ENCODE assay signal across 8 mouse cellular contexts in genomic region chr8:96230412-96230811, GRCm38 (mm10).
DNase-seq lines count a peak whose midpoint lies in the region; ATAC-seq and TF ChIP-seq lines count a peak whose summit lies in the region.

No protein-coding gene starts in this region.

- H3K4me1 ChIP-seq in hindbrain, embryonic 11.5 days (replicated peaks; ENCODE audit: control insufficient read depth, insufficient read depth, low read length), result no peaks in the 10 kb centered on the region
- no peaks in the 10 kb centered on the region for H3K4me1 ChIP-seq in hindbrain, embryonic 12.5 days
- no peaks in the 10 kb centered on the region for H3K4me1 ChIP-seq in MEL (ENCODE audit: control insufficient read depth in 1 of 2, insufficient read depth in 2 of 2, low read length in 2 of 2)
- no peaks in the 10 kb centered on the region for H3K4me1 ChIP-seq in kidney, postnatal 0 days (replicated peaks; ENCODE audit: insufficient read depth, low read length)
- no peaks in the 10 kb centered on the region for H3K4me1 ChIP-seq in neural tube, embryonic 11.5 days (ENCODE audit: control insufficient read depth, insufficient read depth, low read length)

- H3K27ac ChIP-seq in hindbrain, embryonic 11.5 days (ENCODE audit: low read depth, low read length), result no peak overlapping the region
- no peak overlapping the region for H3K27ac ChIP-seq in hindbrain, embryonic 12.5 days
- no peak overlapping the region for H3K27ac ChIP-seq in MEL (ENCODE audit: control insufficient read depth, low read depth, low read length)
- H3K27ac ChIP-seq in kidney, postnatal 0 days, result no peak overlapping the region
- H3K27ac ChIP-seq in neural tube, embryonic 11.5 days (ENCODE audit: low read depth, low read length), result no peak overlapping the region

- no peak for ATAC-seq in hindbrain, embryonic 11.5 days (ENCODE audit: low FRiP score)
- ATAC-seq in hindbrain, embryonic 12.5 days (ENCODE audit: low FRiP score), result no peak
- ATAC-seq in kidney, postnatal 0 days (replicated peaks; ENCODE audit: low FRiP score, low read depth), result no peak
- no peak for ATAC-seq in neural tube, embryonic 11.5 days (ENCODE audit: insufficient read depth, low FRiP score, low TSS enrichment)

- no peak overlapping the region for H3K9ac ChIP-seq in hindbrain, embryonic 11.5 days (ENCODE audit: low read depth, low read length)
- no peak overlapping the region for H3K9ac ChIP-seq in hindbrain, embryonic 12.5 days
- H3K9ac ChIP-seq in MEL (ENCODE audit: control insufficient read depth, low read depth, low read length, poor library complexity, severe bottlenecking), result no peak overlapping the region
- no peak overlapping the region for H3K9ac ChIP-seq in kidney, postnatal 0 days (ENCODE audit: low read depth, low read length)
- no peak overlapping the region for H3K9ac ChIP-seq in neural tube, embryonic 11.5 days (ENCODE audit: low read length)

- H3K9me3 ChIP-seq in hindbrain, embryonic 11.5 days (ENCODE audit: control insufficient read depth, low read length), result no peaks in the 10 kb centered on the region
- no peaks in the 10 kb centered on the region for H3K9me3 ChIP-seq in hindbrain, embryonic 12.5 days (replicated peaks)
- no peaks in the 10 kb centered on the region for H3K9me3 ChIP-seq in MEL (replicated peaks; ENCODE audit: insufficient read depth, low read length)
- H3K9me3 ChIP-seq in kidney, postnatal 0 days (replicated peaks; ENCODE audit: low read length), result no peaks in the 10 kb centered on the region
- H3K9me3 ChIP-seq in neural tube, embryonic 11.5 days (ENCODE audit: control insufficient read depth, low read length), result no peaks in the 10 kb centered on the region

- no peak for TF ChIP-seq POLR2A in MEL (IDR thresholded peaks at IDR 0.05; ENCODE audit: control insufficient read depth in 1 of 2, insufficient read depth in 1 of 2, low read depth in 1 of 2, low read length in 2 of 2, poor library complexity in 1 of 2)

- WGBS in hindbrain, embryonic 11.5 days, result 41% methylated on average over 4 of the region's 4 CpGs
- WGBS in hindbrain, embryonic 12.5 days, result 36% methylated on average over 4 of the region's 4 CpGs
- 37% methylated on average over 4 of the region's 4 CpGs for WGBS in kidney, postnatal 0 days
- WGBS in neural tube, embryonic 11.5 days, result 35% methylated on average over 4 of the region's 4 CpGs

- TF ChIP-seq CTCF in MEL (IDR thresholded peaks at IDR 0.05 in 2 of 3, conservative IDR thresholded peaks at IDR 0.05 in 1 of 3; ENCODE audit: control insufficient read depth in 1 of 3, insufficient read depth in 1 of 3, low read depth in 2 of 3, low read length in 3 of 3, poor library complexity in 1 of 3, severe bottlenecking in 1 of 3), result peak; percentile 34 to 57 (median 48)
- peak; percentile 71 for TF ChIP-seq CTCF in kidney, postnatal 0 days (IDR thresholded peaks at IDR 0.05; ENCODE audit: low read depth)

- no peaks in the 10 kb centered on the region for H3K79me2 ChIP-seq in MEL (ENCODE audit: control insufficient read depth, insufficient read depth, low read length, poor library complexity)

- H3K4me2 ChIP-seq in hindbrain, embryonic 11.5 days (replicated peaks; ENCODE audit: low read depth, low read length), result no peak overlapping the region
- no peak overlapping the region for H3K4me2 ChIP-seq in hindbrain, embryonic 12.5 days (replicated peaks)
- H3K4me2 ChIP-seq in kidney, postnatal 0 days (ENCODE audit: low read length), result no peak overlapping the region
- H3K4me2 ChIP-seq in neural tube, embryonic 11.5 days (ENCODE audit: low read depth), result no peak overlapping the region

- H3K27me3 ChIP-seq in hindbrain, embryonic 11.5 days (ENCODE audit: control insufficient read depth, insufficient read depth, low read length), result no peaks in the 10 kb centered on the region
- no peaks in the 10 kb centered on the region for H3K27me3 ChIP-seq in hindbrain, embryonic 12.5 days
- no peaks in the 10 kb centered on the region for H3K27me3 ChIP-seq in MEL (ENCODE audit: control insufficient read depth in 1 of 2, insufficient read depth in 2 of 2, low read length in 2 of 2)
- no peaks in the 10 kb centered on the region for H3K27me3 ChIP-seq in kidney, postnatal 0 days (ENCODE audit: insufficient read depth, low read length)
- H3K27me3 ChIP-seq in neural tube, embryonic 11.5 days (ENCODE audit: control insufficient read depth, insufficient read depth, low read length), result no peaks in the 10 kb centered on the region

- TF ChIP-seq EP300 in MEL (IDR thresholded peaks at IDR 0.05; ENCODE audit: low read depth in 1 of 2, low read length in 2 of 2), result no peak

- H3K36me3 ChIP-seq in hindbrain, embryonic 11.5 days (ENCODE audit: control insufficient read depth, insufficient read depth, low read length), result no peaks in the 10 kb centered on the region
- H3K36me3 ChIP-seq in hindbrain, embryonic 12.5 days, result no peaks in the 10 kb centered on the region
- no peaks in the 10 kb centered on the region for H3K36me3 ChIP-seq in MEL (ENCODE audit: control insufficient read depth in 1 of 2, insufficient read depth in 2 of 2, low read length in 2 of 2)
- no peaks in the 10 kb centered on the region for H3K36me3 ChIP-seq in kidney, postnatal 0 days (ENCODE audit: insufficient read depth, low read length)
- H3K36me3 ChIP-seq in neural tube, embryonic 11.5 days (ENCODE audit: control insufficient read depth, insufficient read depth, low read length), result no peaks in the 10 kb centered on the region

- DNase-seq in hindbrain, embryonic 11.5 days (ENCODE audit: low spot score), result peak; percentile 65
- DNase-seq in MEL (ENCODE audit: low read depth, low spot score), result peak; percentile 41
- peak; percentile 80 to 83 for DNase-seq in cerebellum, postnatal 14 days
- peak; percentile 54 for DNase-seq in kidney, postnatal 0 days (ENCODE audit: low spot score)
- DNase-seq in neural tube, embryonic 11.5 days (ENCODE audit: low spot score), result peak; percentile 18
- DNase-seq in spleen, postnatal 4 days (ENCODE audit: low spot score in 2 of 2), result no peak
- no peak for DNase-seq in spleen, adult 18-20 months

- H3K4me3 ChIP-seq in hindbrain, embryonic 11.5 days (ENCODE audit: low read depth, low read length), result no peak overlapping the region
- H3K4me3 ChIP-seq in hindbrain, embryonic 12.5 days, result no peak overlapping the region
- H3K4me3 ChIP-seq in MEL (ENCODE audit: control insufficient read depth in 1 of 2, insufficient read depth in 1 of 2, low read depth in 2 of 2, low read length in 2 of 2), result no peak overlapping the region
- H3K4me3 ChIP-seq in kidney, postnatal 0 days (replicated peaks; ENCODE audit: low read depth, low read length), result no peak overlapping the region
- H3K4me3 ChIP-seq in neural tube, embryonic 11.5 days (ENCODE audit: low read depth, low read length), result no peak overlapping the region

- TF ChIP-seq RAD21 in MEL (IDR thresholded peaks at IDR 0.05; ENCODE audit: low read depth, low read length), result peak; percentile 61

TF ChIP-seq in MEL, 35 proteins besides CTCF, POLR2A, EP300 and RAD21:
- TF ChIP-seq ZC3H11A (IDR thresholded peaks at IDR 0.05; ENCODE audit: low read depth, low read length) (peak; percentile 50), SMC3 (IDR thresholded peaks at IDR 0.05; ENCODE audit: low read depth, low read length) (peak; percentile 65), TAL1 (IDR thresholded peaks at IDR 0.05; ENCODE audit: low read length) (no peak)

Comparison
In these comparisons a context has a peak if more than half of its experiments do, and no peak if none do; other contexts are left out.
1. DNase-seq: peak in hindbrain, embryonic 11.5 days (single experiment), MEL (single experiment), cerebellum, postnatal 14 days (2 of 2), kidney, postnatal 0 days (single experiment) and neural tube, embryonic 11.5 days (single experiment); none in spleen, postnatal 4 days (0 of 2) and spleen, adult 18-20 months (0 of 2).